Mouse (Mus musculus): ENCODE data around the gene Rbm10.

Gene Rbm10

GRCm38 (mm10) chrX:20617176-20617902, at the start of gene Rbm10, which contains the start of gene Ndufb11:
Rbm10 (plus strand) TSS chrX:20617503.
Ndufb11 (minus strand) TSS chrX:20617619.
- DNase-seq = peak; percentile 58 to 71

GRCm38 (mm10) chrX:20571024-20571423, 46.3 kb upstream of the Rbm10 start:
- DNase-seq = no peak

DNA sequence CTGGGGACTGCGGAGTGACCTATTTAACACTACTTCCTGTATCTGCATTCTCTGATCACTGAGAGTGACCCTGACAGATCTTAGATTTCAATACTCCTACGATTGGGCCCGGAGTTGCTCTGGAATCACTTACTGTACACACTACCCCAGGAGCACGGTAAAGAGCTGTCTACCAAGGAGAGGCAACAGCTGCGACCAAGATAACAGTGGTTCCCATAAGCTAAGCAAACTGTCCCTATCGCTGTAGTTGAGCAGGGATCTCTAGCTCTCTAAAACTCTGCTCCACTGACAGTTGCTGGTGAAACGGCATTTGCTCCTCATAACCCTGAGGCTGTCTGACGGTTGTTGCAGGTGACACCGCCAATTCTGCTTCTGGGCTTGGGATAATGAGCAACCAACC, 44.6 kb upstream of the Rbm10 start:
- no peak for DNase-seq

GRCm38 (mm10) chrX:20573927-20574326, 43.4 kb upstream of the Rbm10 start:
- DNase-seq = no peak

DNA sequence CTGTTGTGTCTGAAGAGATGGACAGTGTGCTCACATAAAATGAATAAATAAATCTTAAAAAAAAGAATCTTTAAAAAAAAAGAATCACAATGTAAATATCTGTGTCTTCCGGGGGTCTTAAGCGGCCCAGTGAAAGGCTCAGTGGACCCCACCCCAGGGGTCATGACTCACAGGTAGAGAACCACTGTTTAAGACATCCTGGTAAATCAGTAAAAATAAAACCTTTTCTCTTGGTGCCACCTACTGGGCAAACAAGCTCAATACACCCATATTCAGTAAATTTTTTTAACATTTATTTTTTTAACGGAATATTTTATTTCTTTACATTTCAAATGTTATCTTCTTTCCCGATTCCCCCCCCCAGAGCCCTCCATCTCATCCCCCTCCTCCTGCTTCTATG, 29.3 kb upstream of the Rbm10 start:
- DNase-seq = peak in 1 of 2 experiments; percentile 1

DNA sequence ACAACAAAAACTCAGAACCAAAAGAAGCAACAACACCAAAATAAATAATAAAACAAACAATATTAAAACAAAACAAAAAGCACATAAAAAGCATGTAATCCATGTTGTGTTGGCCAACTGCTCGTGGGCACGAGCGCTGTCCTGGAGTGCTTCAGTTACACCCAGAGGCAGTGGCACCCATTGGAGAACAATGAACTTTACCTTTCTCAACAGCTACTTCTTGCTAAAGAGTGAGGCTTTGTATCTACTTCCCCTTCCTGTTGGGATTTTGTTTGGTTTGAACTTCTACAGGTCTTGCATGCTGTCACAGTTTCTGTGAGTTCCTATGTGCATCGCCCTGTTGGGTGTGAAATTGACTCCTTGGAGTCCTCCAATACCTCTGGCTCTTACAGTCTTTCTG, 8.8 kb upstream of the Rbm10 start:
- DNase-seq = no peak

GRCm38 (mm10) chrX:20616861-20617175, 485 bp upstream of the Rbm10 start:
- DNase-seq = no peak

DNA sequence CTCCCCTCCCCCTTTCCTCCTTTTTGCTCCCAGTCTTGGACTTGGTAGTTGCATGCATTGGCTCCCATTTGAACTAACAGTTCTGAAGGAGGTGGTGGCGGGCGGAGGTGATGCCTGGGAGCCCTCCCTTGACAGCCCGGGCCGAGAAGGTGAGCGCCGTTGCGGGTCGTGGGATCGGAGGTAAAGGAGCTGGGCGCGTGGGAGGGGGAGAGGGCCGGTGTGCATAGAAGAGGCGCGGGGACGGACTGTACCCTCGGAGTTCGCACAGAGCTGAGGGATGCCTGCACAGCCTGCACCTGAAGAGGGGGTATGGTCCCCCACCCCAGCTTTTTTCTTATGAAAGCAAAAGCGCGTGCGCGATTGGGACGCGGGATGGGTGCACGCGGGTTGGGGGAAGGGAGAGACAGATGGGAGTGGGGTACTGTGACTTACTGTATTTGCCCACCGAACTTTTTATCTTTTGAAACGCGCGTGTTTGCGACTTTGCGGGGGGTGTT, 648 bp downstream of the Rbm10 start:
- DNase-seq = peak in 1 of 2 experiments; percentile 59

- DNase-seq = no peak
These were observed 20.8 kb downstream of the Rbm10 start for GRCm38 (mm10) chrX:20638141-20638540.

DNA sequence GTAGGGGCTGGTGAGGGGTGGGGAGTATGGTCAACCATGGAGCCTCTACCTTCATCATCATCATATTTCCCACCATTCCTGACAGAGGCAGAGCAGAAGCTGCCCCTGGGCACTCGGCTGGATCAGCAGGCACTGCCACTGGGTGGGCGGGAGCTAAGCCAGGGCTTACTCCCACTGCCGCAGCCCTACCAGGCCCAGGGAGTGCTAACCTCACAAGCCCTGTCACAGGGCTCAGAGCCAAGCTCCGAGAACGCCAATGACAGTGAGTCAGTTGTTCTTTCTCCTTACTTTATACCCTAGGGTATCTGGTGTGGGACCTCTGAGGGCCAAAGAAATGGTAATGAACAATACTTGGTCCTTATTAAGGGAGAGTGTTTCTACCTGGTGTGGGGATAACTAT, 27.5 kb downstream of the Rbm10 start:
- DNase-seq = no peak

- DNase-seq = no peak
These were observed 40.3 kb downstream of the Rbm10 start for GRCm38 (mm10) chrX:20657593-20657992.

DNA sequence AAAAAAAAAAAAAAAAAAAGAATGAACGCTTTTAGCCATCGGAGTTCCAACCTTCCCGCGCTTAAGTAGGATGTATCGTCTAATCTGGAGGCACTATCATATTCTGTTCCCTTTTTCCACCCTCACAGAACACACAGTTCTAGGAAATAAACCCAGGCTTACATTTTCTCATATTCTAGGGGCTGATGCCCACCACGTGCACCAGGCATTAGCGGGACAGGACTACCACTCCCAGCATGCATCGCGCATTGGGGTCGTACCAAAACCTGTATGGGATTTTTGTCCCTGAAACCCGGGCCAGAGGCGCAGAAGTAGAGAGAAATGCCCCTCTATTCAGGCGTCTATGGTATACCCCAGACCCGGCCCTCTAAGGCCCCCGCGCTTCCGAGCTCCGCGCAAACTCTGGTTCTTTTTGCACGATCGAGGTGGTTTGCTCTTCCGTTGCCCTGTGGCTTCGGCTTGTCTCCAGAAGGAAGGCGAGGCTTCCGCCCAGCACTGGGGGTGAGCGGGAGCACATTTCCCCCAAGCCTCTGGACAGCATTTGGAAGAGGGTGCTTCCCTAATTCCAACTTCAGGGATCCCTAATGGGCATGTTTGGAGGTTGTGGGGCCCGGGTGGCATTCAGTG, 40.8 kb downstream of the Rbm10 start, which contains the start of gene Uba1:
TSS of gene Uba1 (plus strand) at position 301 of the 627 bp plus-strand sequence.
- peak; percentile 70 to 72 for DNase-seq

GRCm38 (mm10) chrX:20658891-20659406, 41.6 kb downstream of the Rbm10 start:
- peak in 1 of 2 experiments; percentile 10 for DNase-seq

DNA sequence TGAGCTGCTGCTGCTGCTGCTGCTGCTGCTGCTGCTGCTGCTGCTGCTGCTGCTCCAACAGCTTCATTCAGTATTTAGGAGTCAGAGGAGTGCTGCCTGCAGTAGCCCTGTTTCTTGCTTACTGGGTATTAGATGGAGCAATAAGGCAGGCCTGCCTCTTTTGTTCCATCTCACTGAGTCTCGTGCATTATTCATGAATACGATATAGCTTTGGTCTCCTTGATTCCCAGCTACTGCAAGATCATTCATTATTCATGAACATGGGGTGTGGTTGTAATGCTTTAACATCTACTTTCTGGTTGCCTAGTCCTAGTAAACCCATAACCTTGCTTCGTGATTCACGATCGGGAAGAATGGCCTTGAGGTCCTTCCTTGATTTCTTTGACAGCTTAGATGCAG, 45.0 kb downstream of the Rbm10 start:
- no peak for DNase-seq

GRCm38 (mm10) chrX:20662716-20663443, 45.6 kb downstream of the Rbm10 start:
- peak; percentile 70 to 71 for DNase-seq

GRCm38 (mm10) chrX:20663444-20663790, 46.1 kb downstream of the Rbm10 start:
- no peak for DNase-seq

GRCm38 (mm10) chrX:20687519-20688067, 70.3 kb downstream of the Rbm10 start, which contains the start of gene Cdk16:
Cdk16 (plus strand) TSS chrX:20687954.
- DNase-seq = peak; percentile 71 to 74

GRCm38 (mm10) chrX:20688068-20688547, 70.8 kb downstream of the Rbm10 start:
- peak; percentile 71 for DNase-seq

GRCm38 (mm10) chrX:20688615-20689014, 71.3 kb downstream of the Rbm10 start:
- DNase-seq = peak; percentile 35 to 45

DNA sequence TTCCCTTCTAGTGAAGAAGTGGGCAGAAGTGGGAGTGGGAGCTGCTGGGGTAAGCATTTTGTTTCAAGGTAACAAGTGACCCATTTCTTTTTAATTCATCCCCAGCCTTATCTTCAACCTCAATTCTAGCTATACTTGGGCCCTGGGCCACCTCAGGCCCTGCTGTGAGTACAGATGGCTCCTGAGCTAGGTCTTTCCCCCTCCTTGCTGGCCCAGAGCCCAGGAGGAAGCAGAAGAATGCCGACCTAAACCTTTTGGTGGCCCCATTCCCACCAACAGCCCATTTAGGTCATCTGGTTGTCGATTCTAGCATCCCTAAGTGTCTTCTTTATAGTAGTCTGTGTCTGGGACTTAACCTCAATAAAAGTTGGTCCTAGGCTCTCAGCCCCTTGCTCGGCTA, 74.3 kb downstream of the Rbm10 start:
- DNase-seq = no peak

- no peak for DNase-seq
These were observed 75.3 kb downstream of the Rbm10 start for GRCm38 (mm10) chrX:20692616-20693015.

DNA sequence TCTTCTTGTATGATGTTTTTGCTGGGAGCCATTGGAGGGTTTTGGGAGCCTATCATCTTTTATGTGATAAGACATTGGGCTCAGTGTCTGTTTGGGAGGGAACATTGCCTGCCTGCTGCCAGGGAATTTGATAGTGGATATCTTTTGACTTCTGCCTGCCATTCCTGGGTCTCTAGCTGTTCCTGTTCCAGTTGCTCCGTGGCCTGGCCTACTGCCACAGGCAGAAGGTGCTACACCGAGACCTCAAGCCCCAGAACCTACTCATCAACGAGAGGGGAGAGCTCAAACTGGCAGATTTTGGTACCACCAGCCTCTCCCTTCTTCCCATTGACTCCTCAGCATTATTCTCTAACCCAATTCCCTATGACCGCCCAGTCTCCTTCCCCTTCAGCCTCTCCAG, 78.5 kb downstream of the Rbm10 start:
- DNase-seq = no peak
